Mouse (Mus musculus): Measurements from ENCODE around the gene Pigq. TPM values are rescaled to one million over a fixed set of nuclear protein-coding genes. Genes with fewer than 3 reads are reported as not detected.

Gene Pigq
- polyA plus RNA-seq, 1 experiment from 2014 or later: 51.4 TPM

- Histone ChIP-seq H3K36me3 (replicated peaks) (peaks cover 51% of the 10 kb centered on the region), H3K9me3 (no peaks in the 10 kb centered on the region), H3K27me3 (no peaks in the 10 kb centered on the region), H3K9ac (no peak overlapping the region), H3K4me1 (peaks cover 6% of the 10 kb centered on the region), H3K4me3 (replicated peaks) (no peak overlapping the region), H3K27ac (no peak overlapping the region), H3K4me2 (no peak overlapping the region)
- no peak for ATAC-seq (ENCODE audit: low FRiP score)
Measured at GRCm38 (mm10) chr17:25886806-25887205, 57.9 kb downstream of the Pigq start.

GRCm38 (mm10) chr17:25885636-25886035 lies 59.1 kb downstream of the Pigq start:
- Histone ChIP-seq H3K27me3 (no peaks in the 10 kb centered on the region), H3K4me3 (replicated peaks) (no peak overlapping the region), H3K9me3 (no peaks in the 10 kb centered on the region), H3K9ac (no peak overlapping the region), H3K36me3 (replicated peaks) (peaks cover 51% of the 10 kb centered on the region), H3K4me2 (no peak overlapping the region), H3K4me1 (peaks cover 18% of the 10 kb centered on the region), H3K27ac (no peak overlapping the region)
- ATAC-seq (ENCODE audit: low FRiP score): no peak
- 72% methylated on average over 4 of the region's 4 CpGs for whole genome bisulfite sequencing

GRCm38 (mm10) chr17:25883824-25884223 lies 60.9 kb downstream of the Pigq start:
- 89% methylated on average over 3 of the region's 3 CpGs for WGBS
- H3K36me3 ChIP-seq (replicated peaks): peaks cover 49% of the 10 kb centered on the region
- ATAC-seq (ENCODE audit: low FRiP score): no peak
- peaks cover 28% of the 10 kb centered on the region for H3K4me1 ChIP-seq
- no peaks in the 10 kb centered on the region for H3K27me3 ChIP-seq
- H3K4me2 ChIP-seq: no peak overlapping the region
- no peak overlapping the region for H3K27ac ChIP-seq
- H3K9ac ChIP-seq: no peak overlapping the region
- no peaks in the 10 kb centered on the region for H3K9me3 ChIP-seq
- H3K4me3 ChIP-seq (replicated peaks): no peak overlapping the region

- no peak overlapping the region for H3K27ac ChIP-seq
- peaks cover 52% of the 10 kb centered on the region for H3K36me3 ChIP-seq (replicated peaks)
- H3K9ac ChIP-seq: no peak overlapping the region
- H3K9me3 ChIP-seq: no peaks in the 10 kb centered on the region
- ATAC-seq (ENCODE audit: low FRiP score): no peak
- H3K4me1 ChIP-seq: peaks cover 28% of the 10 kb centered on the region
- H3K4me2 ChIP-seq: no peak overlapping the region
- no peaks in the 10 kb centered on the region for H3K27me3 ChIP-seq
- 88% methylated on average over 8 of the region's 8 CpGs for WGBS
- H3K4me3 ChIP-seq (replicated peaks): no peak overlapping the region
Measured at GRCm38 (mm10) chr17:25883268-25883667, 61.5 kb downstream of the Pigq start.

- no peak for ATAC-seq (ENCODE audit: low FRiP score)
- no peaks in the 10 kb centered on the region for H3K9me3 ChIP-seq
- no peak overlapping the region for H3K4me3 ChIP-seq (replicated peaks)
- no peaks in the 10 kb centered on the region for H3K27me3 ChIP-seq
- no peak overlapping the region; the same call in 1 of the 2 replicates for H3K9ac ChIP-seq
- WGBS: 40% methylated on average over 5 of the region's 5 CpGs
- peaks cover 52% of the 10 kb centered on the region for H3K36me3 ChIP-seq (replicated peaks)
- no peak overlapping the region for H3K4me2 ChIP-seq
- peaks cover 28% of the 10 kb centered on the region for H3K4me1 ChIP-seq
- no peak overlapping the region for H3K27ac ChIP-seq
Measured at GRCm38 (mm10) chr17:25882306-25882705, 62.4 kb downstream of the Pigq start.

GRCm38 (mm10) chr17:25881691-25882090 lies 63.0 kb downstream of the Pigq start:
- H3K4me2 ChIP-seq: no peak overlapping the region
- no peaks in the 10 kb centered on the region for H3K9me3 ChIP-seq
- H3K4me1 ChIP-seq: peaks cover 33% of the 10 kb centered on the region
- ATAC-seq (ENCODE audit: low FRiP score): no peak
- H3K4me3 ChIP-seq (replicated peaks): no peak overlapping the region
- H3K36me3 ChIP-seq (replicated peaks): peaks cover 52% of the 10 kb centered on the region
- H3K9ac ChIP-seq: peak overlapping the region; percentile 12
- 29% methylated on average over 4 of the region's 4 CpGs for WGBS
- peak overlapping the region; percentile 64 for H3K27ac ChIP-seq
- no peaks in the 10 kb centered on the region for H3K27me3 ChIP-seq

GRCm38 (mm10) chr17:25880913-25881641 lies 63.7 kb downstream of the Pigq start:
- H3K4me3 ChIP-seq (replicated peaks): no peak overlapping the region
- H3K27ac ChIP-seq: peak overlapping the region; percentile 64
- H3K9ac ChIP-seq: peak overlapping the region; percentile 12; the same call in 1 of the 2 replicates
- no peak overlapping the region for H3K4me2 ChIP-seq
- 5% methylated on average over 5 of the region's 5 CpGs for WGBS
- peaks cover 39% of the 10 kb centered on the region for H3K4me1 ChIP-seq
- H3K9me3 ChIP-seq: no peaks in the 10 kb centered on the region
- H3K27me3 ChIP-seq: no peaks in the 10 kb centered on the region
- H3K36me3 ChIP-seq (replicated peaks): peaks cover 52% of the 10 kb centered on the region
- ATAC-seq (ENCODE audit: low FRiP score): no peak

- H3K4me2 ChIP-seq: no peak within 1 kb of the TSS
- H3K27ac ChIP-seq: peak within 1 kb of the TSS; percentile 64
- ATAC-seq (ENCODE audit: low FRiP score): no peak
- 30% methylated on average over 5 of the region's 5 CpGs for WGBS
- H3K4me1 ChIP-seq: peaks cover 43% of the 10 kb centered on the region
- H3K27me3 ChIP-seq: no peaks in the 10 kb centered on the region
- H3K9ac ChIP-seq: peak within 1 kb of the TSS; percentile 12
- peaks cover 52% of the 10 kb centered on the region for H3K36me3 ChIP-seq (replicated peaks)
- no peak within 1 kb of the TSS for H3K4me3 ChIP-seq (replicated peaks)
- H3K9me3 ChIP-seq: no peaks in the 10 kb centered on the region
Measured at GRCm38 (mm10) chr17:25880196-25880910, 64.4 kb downstream of the Pigq start, which contains the start of gene Wfikkn1. Wfikkn1 (minus strand) TSS chr17:25880858.

- H3K9me3 ChIP-seq: no peaks in the 10 kb centered on the region
- ATAC-seq (ENCODE audit: low FRiP score): no peak
- H3K4me2 ChIP-seq: no peak overlapping the region
- H3K9ac ChIP-seq: no peak overlapping the region
- 79% methylated on average over 8 of the region's 8 CpGs for WGBS
- H3K36me3 ChIP-seq (replicated peaks): peaks cover 51% of the 10 kb centered on the region
- no peaks in the 10 kb centered on the region for H3K27me3 ChIP-seq
- peaks cover 43% of the 10 kb centered on the region for H3K4me1 ChIP-seq
- no peak overlapping the region for H3K27ac ChIP-seq
- H3K4me3 ChIP-seq (replicated peaks): no peak overlapping the region
Measured at GRCm38 (mm10) chr17:25879750-25880149, 65.0 kb downstream of the Pigq start.

GRCm38 (mm10) chr17:25879261-25879660 lies 65.5 kb downstream of the Pigq start:
- H3K27ac ChIP-seq: no peak overlapping the region
- WGBS: 45% methylated on average over 4 of the region's 4 CpGs
- ATAC-seq (ENCODE audit: low FRiP score): no peak
- H3K4me3 ChIP-seq (replicated peaks): no peak overlapping the region
- H3K4me2 ChIP-seq: no peak overlapping the region
- H3K36me3 ChIP-seq (replicated peaks): peaks cover 46% of the 10 kb centered on the region
- no peaks in the 10 kb centered on the region for H3K9me3 ChIP-seq
- no peak overlapping the region for H3K9ac ChIP-seq
- H3K27me3 ChIP-seq: no peaks in the 10 kb centered on the region
- H3K4me1 ChIP-seq: peaks cover 46% of the 10 kb centered on the region

GRCm38 (mm10) chr17:25878611-25879180 lies 66.0 kb downstream of the Pigq start:
- H3K4me3 ChIP-seq (replicated peaks): no peak overlapping the region
- H3K36me3 ChIP-seq (replicated peaks): peaks cover 40% of the 10 kb centered on the region
- H3K9ac ChIP-seq: no peak overlapping the region
- H3K27me3 ChIP-seq: no peaks in the 10 kb centered on the region
- no peaks in the 10 kb centered on the region for H3K9me3 ChIP-seq
- H3K4me1 ChIP-seq: peaks cover 51% of the 10 kb centered on the region
- no peak for ATAC-seq (ENCODE audit: low FRiP score)
- H3K27ac ChIP-seq: no peak overlapping the region
- 87% methylated on average over 19 of the region's 19 CpGs for WGBS
- no peak overlapping the region for H3K4me2 ChIP-seq

- Histone ChIP-seq H3K27ac (no peak overlapping the region), H3K4me3 (replicated peaks) (no peak overlapping the region), H3K4me2 (no peak overlapping the region), H3K9ac (no peak overlapping the region), H3K4me1 (peaks cover 52% of the 10 kb centered on the region), H3K27me3 (no peaks in the 10 kb centered on the region), H3K36me3 (replicated peaks) (peaks cover 33% of the 10 kb centered on the region), H3K9me3 (no peaks in the 10 kb centered on the region)
- no peak for ATAC-seq (ENCODE audit: low FRiP score)
- WGBS: 95% methylated on average over 32 of the region's 32 CpGs
Measured at GRCm38 (mm10) chr17:25877741-25878610, 66.8 kb downstream of the Pigq start.

Measured in forebrain, embryonic 12.5 days (tissue).